In genomic region chr14:10453001-10453861, GRCm38 (mm10) we compare ENCODE assay signal across 8 mouse cellular contexts.
DNase-seq lines count a peak whose midpoint lies in the region; ATAC-seq and TF ChIP-seq lines count a peak whose summit lies in the region.

No protein-coding gene starts in this region.

- 0% methylated on average over 14 of the region's 14 CpGs for WGBS in bone marrow, adult 2 months
- WGBS in liver, embryonic 14.5 days (ENCODE audit: insufficient replicate concordance) = under 1% methylated on average over 14 of the region's 14 CpGs

- no peak for TF ChIP-seq POLR2A in bone marrow, adult 2 months (IDR thresholded peaks at IDR 0.05; ENCODE audit: borderline replicate concordance, control insufficient read depth, low read depth, low read length)

- peak overlapping the region; percentile 72 for H3K4me2 ChIP-seq in liver, embryonic 14.5 days (ENCODE audit: low read depth)

- peak; percentile 7 for DNase-seq in layer of hippocampus, adult 9-11 months
- DNase-seq in layer of hippocampus, adult 18-20 months (ENCODE audit: low spot score in 2 of 2) = no peak
- DNase-seq in frontal cortex, postnatal 36 days (ENCODE audit: low spot score in 2 of 2) = peak; percentile 2 to 3
- peak; percentile 44 to 65 (median 45) for DNase-seq in liver, embryonic 14.5 days (ENCODE audit: low read depth in 3 of 3, low spot score in 3 of 3)
- DNase-seq in naive thymus-derived CD4-positive, alpha-beta T cell, adult 2 months (ENCODE audit: low read depth) = peak; percentile 95
- DNase-seq in thymus, postnatal 0 days (ENCODE audit: low spot score) = peak; percentile 91

- peak; percentile 91 for ATAC-seq in inflammation-experienced regulatory T-cells, adult 6 months
- ATAC-seq in liver, embryonic 14.5 days (ENCODE audit: insufficient read depth) = peak; percentile 89

- peak overlapping the region; percentile 45 for H3K4me3 ChIP-seq in bone marrow, adult 2 months (replicated peaks; ENCODE audit: control insufficient read depth, low read depth, low read length)
- peak overlapping the region; percentile 34 to 65 for H3K4me3 ChIP-seq in liver, embryonic 14.5 days (ENCODE audit: insufficient read depth in 1 of 2, low read depth in 2 of 2, low read length in 2 of 2)

- no peaks in the 10 kb centered on the region for H3K9me3 ChIP-seq in liver, embryonic 14.5 days (ENCODE audit: control insufficient read depth, low read length)

- peak overlapping the region; percentile 83 for H3K27ac ChIP-seq in bone marrow, adult 2 months (ENCODE audit: control insufficient read depth, insufficient read depth, low read depth, low read length, poor library complexity)
- H3K27ac ChIP-seq in liver, embryonic 14.5 days = peak overlapping the region; percentile 47

- TF ChIP-seq EP300 in liver, embryonic 14.5 days (IDR thresholded peaks at IDR 0.05; ENCODE audit: low read depth) = no peak; the same call in 1 of the 2 replicates

- no peaks in the 10 kb centered on the region for H3K36me3 ChIP-seq in liver, embryonic 14.5 days (replicated peaks; ENCODE audit: control insufficient read depth, insufficient read depth, low read depth)

- no peaks in the 10 kb centered on the region; the same call in 1 of the 2 replicates for H3K4me1 ChIP-seq in bone marrow, adult 2 months (ENCODE audit: control insufficient read depth, insufficient read depth, low read length)
- peaks cover 10 to 23% of the 10 kb centered on the region in 2 experiments for H3K4me1 ChIP-seq in liver, embryonic 14.5 days (replicated peaks; ENCODE audit: control insufficient read depth in 2 of 2, insufficient read depth in 2 of 2, low read length in 1 of 2)

- peak overlapping the region; percentile 59 for H3K9ac ChIP-seq in liver, embryonic 14.5 days (replicated peaks)

- H3K27me3 ChIP-seq in liver, embryonic 14.5 days (ENCODE audit: control insufficient read depth, insufficient read depth, low read length) = no peaks in the 10 kb centered on the region

- peak; percentile 12; the same call in 1 of the 2 replicates for TF ChIP-seq CTCF in bone marrow, adult 2 months (IDR thresholded peaks at IDR 0.05; ENCODE audit: control insufficient read depth, insufficient read depth, low read length)
- no peak for TF ChIP-seq CTCF in liver, embryonic 14.5 days (IDR thresholded peaks at IDR 0.05; ENCODE audit: low read depth)

Comparison
In these comparisons a context has a peak if more than half of its experiments do, and no peak if none do; other contexts are left out.
1. DNase-seq: peak in layer of hippocampus, adult 9-11 months (single experiment), frontal cortex, postnatal 36 days (2 of 2), liver, embryonic 14.5 days (3 of 3), naive thymus-derived CD4-positive, alpha-beta T cell, adult 2 months (single experiment) and thymus, postnatal 0 days (single experiment); none in layer of hippocampus, adult 18-20 months (0 of 2).